Mouse (Mus musculus) C2C12 (cell line): ENCODE measurements at regions not wholly inside any gene's neighbourhood (a gene's known extent, or its start where the extent isn't known, plus 50 kb on each side); places are given as distances from the start of the nearest gene placed in this dataset.

Experiments
- CTCF ChIP-seq: IDR thresholded peaks from one replicate; pipeline ENCODE4 v1.5.1; 2011; ENCODE audit not compliant: control insufficient read depth, insufficient read depth, insufficient read length
- FOSL1 ChIP-seq: IDR thresholded peaks from one replicate; pipeline ENCODE4 v1.8.0; 2011; ENCODE audit warnings: mild to moderate bottlenecking, low read length; ENCODE audit not compliant: poor library complexity, insufficient read depth, severe bottlenecking
- MAX ChIP-seq: IDR thresholded peaks from one replicate; pipeline ENCODE4 v1.6.1; 2011; ENCODE audit warnings: mild to moderate bottlenecking, control low read depth
- MYOD1 ChIP-seq: IDR thresholded peaks from one replicate; pipeline ENCODE4 v1.6.1; 2011; ENCODE audit warnings: low read depth; ENCODE audit not compliant: control insufficient read depth, insufficient read length
- MYOG ChIP-seq: IDR thresholded peaks from one replicate; pipeline ENCODE4 v1.6.1; 2011; ENCODE audit not compliant: control insufficient read depth, insufficient read length; ENCODE audit errors: extremely low read depth
- USF1 ChIP-seq: IDR thresholded peaks from one replicate; pipeline ENCODE4 v1.6.1; 2011; ENCODE audit warnings: low read depth, mild to moderate bottlenecking, control low read depth, moderate library complexity

DNA sequence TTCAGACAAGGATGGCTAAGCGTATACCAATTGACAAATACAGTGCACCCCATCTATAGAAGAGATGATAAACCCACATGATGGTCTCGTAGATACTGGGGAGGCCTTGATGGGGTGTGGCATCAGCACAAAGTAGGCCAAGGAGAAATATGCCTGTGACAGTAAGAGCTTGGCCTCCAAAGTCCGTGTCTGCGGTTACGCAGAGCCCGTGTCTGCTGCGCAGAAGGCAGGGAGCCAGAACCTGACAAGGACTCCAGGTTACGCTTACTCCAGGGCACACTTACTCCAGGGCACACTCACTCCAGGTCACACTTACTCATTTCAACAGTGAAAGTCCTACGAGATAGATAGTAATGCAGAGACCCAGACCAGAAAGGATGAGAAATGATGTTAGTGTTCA lies 141.1 kb upstream of the A530016L24Rik start:
- no peak for TF ChIP-seq CTCF
- no peak for TF ChIP-seq USF1
- no peak for TF ChIP-seq FOSL1
- TF ChIP-seq MAX = no peak
- no peak for TF ChIP-seq MYOD1
- TF ChIP-seq MYOG = no peak
